Mouse (Mus musculus): ENCODE results near the gene Tmem56. TPM values are rescaled to one million over a fixed set of nuclear protein-coding genes. Genes with fewer than 3 reads are reported as not detected.

Gene Tmem56
- polyA plus RNA-seq, 1 experiment from 2014 or later = 1.6 TPM

Other genes starting within 250 kb of the Tmem56 start
- gene Rwdd3, start 111.4 kb downstream of the Tmem56 start, polyA plus RNA-seq (2015; fragmentation: Nextera tagmentation; extraction: Ambion mirVana) = 5.3 and 5.4 TPM in 2 replicates
- 42.0 and 43.5 TPM in 2 replicates for gene Alg14, start 8.7 kb upstream of the Tmem56 start, polyA plus RNA-seq (2015; fragmentation: Nextera tagmentation; extraction: Ambion mirVana)
- gene Cnn3, start 143.4 kb upstream of the Tmem56 start, polyA plus RNA-seq (2015; fragmentation: Nextera tagmentation; extraction: Ambion mirVana) = 620 and 668 TPM in 2 replicates
- 13.2 and 13.5 TPM in 2 replicates for gene Slc44a3, start 249.3 kb upstream of the Tmem56 start, polyA plus RNA-seq (2015; fragmentation: Nextera tagmentation; extraction: Ambion mirVana)